Mouse (Mus musculus) kidney, postnatal 25 days (tissue): ENCODE data around the gene Aqr.

ENCODE experiments used
- DNase-seq, 2 experiments: peaks; one replicate each; pipeline ENCODE4 v3.0.0; 2021; ENCODE audit warnings: mixed read lengths in 2 of 2

The Aqr gene

GRCm38 (mm10) chr2:114133355-114133754, 53.5 kb downstream of the Aqr start:
- DNase-seq = no peak

DNA sequence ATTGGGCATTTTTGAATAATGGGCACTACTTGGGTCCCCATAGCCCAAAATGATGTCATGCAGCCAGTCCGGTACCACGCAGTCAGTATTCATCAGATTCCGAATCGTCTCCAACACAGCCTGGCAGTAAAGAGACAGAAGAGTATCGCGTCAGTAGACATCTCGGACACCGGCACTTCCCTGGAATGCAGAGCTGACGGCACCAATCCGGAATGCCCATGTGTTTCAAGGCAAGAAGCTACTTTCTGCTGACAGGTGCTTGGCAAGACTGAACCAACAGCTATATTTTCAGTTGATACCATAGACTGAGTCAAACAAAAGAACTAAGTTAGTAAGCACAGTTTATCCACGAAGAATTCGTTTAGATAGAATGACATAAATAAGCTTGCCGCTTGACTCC, 56.2 kb downstream of the Aqr start:
- no peak for DNase-seq

- no peak for DNase-seq
Observed at GRCm38 (mm10) chr2:114123304-114123703, 63.5 kb downstream of the Aqr start.

GRCm38 (mm10) chr2:114119451-114119850, 67.4 kb downstream of the Aqr start:
- peak; percentile 52 to 71 for DNase-seq

- no peak for DNase-seq
Observed at GRCm38 (mm10) chr2:114117665-114118064, 69.2 kb downstream of the Aqr start.

DNA sequence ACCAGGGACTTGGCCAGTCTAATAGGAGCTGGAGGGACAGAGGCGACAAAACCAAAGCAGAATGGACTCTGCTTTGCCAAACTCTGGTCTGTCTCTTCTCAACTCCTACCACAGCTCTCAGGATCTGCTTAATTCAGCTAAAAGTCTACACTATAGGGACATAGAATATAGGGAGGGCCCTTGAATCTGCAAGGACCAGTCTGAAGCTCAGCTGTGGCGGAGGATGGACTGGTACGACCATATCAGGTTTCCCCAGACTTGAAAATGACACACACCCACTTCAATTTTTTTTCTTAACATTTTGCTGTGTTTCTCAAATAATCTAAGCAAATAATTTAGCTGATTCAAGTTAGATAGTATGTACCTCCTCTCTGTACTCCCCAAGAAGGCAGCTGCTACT, 69.6 kb downstream of the Aqr start:
- no peak for DNase-seq

DNA sequence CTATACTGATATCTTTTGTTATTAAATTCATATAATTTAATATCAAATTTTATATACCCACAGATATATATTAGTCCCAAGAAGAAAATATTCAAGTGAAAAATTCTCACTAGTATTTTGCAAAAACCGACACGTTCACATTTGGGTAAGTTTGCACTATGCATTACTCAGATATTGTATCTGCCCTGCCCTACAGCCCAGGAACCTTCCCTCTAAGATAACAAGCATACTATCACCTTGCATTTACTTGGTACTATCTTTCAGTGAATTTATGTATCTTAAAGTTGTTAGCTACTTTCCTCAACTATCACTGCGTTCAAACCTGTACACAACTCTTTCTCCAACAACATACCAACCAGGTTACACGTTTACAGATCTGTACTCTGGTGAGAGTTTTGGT, 71.3 kb downstream of the Aqr start:
- DNase-seq = no peak

GRCm38 (mm10) chr2:114107288-114108278, 79.2 kb downstream of the Aqr start:
- DNase-seq = no peak

- no peak for DNase-seq
Observed at GRCm38 (mm10) chr2:114106383-114106782, 80.4 kb downstream of the Aqr start.

- no peak for DNase-seq
Observed at GRCm38 (mm10) chr2:114102471-114102870, 84.4 kb downstream of the Aqr start.

- DNase-seq = no peak
Observed at GRCm38 (mm10) chr2:114100834-114101233, 86.0 kb downstream of the Aqr start.

DNA sequence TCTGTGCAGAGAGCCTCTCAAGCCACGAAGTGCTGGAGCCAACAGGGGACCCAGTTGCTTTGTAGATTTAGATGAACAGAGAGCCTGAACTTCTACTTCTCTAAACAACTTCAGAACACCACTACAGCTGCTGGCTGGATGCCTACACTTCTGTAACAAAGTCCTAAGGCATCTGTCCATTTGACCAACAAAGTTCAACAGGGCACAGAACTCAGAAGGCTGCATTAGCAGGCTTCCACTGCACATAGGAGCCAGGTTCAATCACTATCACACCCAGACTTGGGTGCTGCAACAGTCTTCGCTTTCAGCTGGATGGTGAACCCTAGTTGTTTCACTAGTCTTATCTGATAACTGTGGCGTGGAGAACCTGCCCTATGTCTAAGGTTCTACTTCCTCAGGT, 87.0 kb downstream of the Aqr start:
- peak in 1 of 2 experiments; percentile 10 for DNase-seq

DNA sequence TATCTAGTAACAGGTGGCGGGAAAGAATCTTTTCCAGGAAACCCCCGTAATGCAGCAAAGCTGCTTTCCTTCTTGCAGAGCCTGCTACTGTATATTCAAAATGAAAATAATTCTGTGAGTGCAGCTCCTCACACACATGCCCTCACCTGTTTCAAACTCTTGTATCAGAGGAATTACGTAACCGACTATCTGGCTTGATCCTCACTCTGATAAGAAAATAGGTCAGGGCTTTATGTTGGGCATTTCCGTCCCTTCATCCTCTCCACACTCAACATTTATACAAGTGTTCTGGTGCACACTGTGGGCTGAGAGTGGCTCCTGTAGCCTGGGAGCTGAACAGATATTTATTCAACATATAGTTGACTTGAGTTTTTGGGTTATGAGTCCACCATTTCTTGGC, 87.7 kb downstream of the Aqr start:
- DNase-seq = no peak

- no peak for DNase-seq
Observed at GRCm38 (mm10) chr2:114097627-114098026, 89.2 kb downstream of the Aqr start.

- DNase-seq = no peak
Observed at GRCm38 (mm10) chr2:114096570-114096969, 90.3 kb downstream of the Aqr start.

GRCm38 (mm10) chr2:114095348-114095747, 91.5 kb downstream of the Aqr start:
- no peak for DNase-seq

GRCm38 (mm10) chr2:114094696-114095095, 92.1 kb downstream of the Aqr start:
- DNase-seq = no peak

- DNase-seq = no peak
Observed at GRCm38 (mm10) chr2:114093577-114093976, 93.2 kb downstream of the Aqr start.

- DNase-seq = peak; percentile 10 to 40
Observed at GRCm38 (mm10) chr2:114089862-114090261, 97.0 kb downstream of the Aqr start.

GRCm38 (mm10) chr2:114087271-114087670, 99.6 kb downstream of the Aqr start:
- no peak for DNase-seq

DNA sequence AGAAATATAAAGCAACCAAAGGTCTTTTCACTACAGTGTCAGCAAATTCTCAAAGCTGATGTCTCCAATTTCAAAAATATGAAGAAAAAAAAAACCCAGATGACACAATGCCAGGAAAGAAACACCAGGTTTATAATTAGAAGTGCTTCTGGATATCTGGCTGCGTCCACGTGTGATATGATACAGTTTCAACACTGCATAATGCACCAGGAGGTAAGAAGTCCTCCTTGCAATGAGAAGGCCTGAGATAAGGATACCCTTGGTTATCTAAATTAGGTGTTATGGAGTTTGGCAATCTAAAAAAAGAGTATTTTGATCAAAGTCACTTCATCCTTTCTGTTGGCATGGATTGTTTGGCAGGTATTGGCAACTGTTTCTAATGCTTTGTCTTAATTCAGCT, 114.9 kb downstream of the Aqr start:
- DNase-seq = no peak

GRCm38 (mm10) chr2:114066226-114066625, 120.6 kb downstream of the Aqr start:
- no peak for DNase-seq

DNA sequence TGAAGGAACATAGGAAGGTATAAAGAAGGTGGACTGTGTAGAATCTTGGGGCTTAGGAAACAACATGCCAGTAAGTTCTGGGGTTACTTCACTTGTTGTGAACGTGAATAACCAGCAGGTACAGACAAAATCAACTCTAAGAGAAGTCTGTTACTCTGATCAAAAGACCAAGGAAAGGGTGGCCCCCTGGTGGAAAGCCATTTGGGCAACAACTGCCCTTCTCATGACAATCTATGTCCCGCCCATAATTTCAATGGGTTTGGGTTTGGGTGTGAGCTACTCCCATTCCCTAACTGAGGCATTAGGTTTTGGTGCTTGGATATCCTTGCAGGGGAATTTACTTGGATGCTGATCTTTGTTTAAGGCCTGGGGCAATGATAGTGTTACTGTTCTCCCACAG, 122.8 kb downstream of the Aqr start:
- no peak for DNase-seq

DNA sequence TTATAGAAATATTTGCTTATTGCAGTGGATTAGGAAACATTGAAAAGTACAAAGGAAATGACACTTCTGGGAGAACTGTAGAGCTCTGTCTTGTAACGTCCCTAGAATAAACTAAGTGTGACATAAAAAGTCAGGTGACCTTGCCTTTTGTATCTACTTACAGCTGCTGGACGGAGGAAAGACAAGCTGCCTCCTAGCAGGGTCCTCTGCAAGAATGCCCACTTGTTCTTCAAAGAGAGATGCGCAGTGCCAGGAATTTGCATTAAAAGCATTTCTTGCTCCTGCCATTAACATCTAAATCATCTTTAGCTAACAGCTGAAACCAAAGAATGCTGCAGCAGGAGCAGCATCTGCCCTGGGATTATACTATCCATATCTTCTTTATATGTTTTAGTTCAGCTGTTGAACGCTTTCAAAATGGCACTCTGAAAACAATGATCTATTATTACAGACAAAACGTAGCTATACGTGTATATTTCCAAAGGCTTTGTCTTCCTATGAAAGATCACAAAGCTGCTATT, 126.7 kb downstream of the Aqr start:
- no peak for DNase-seq
